Mouse (Mus musculus) embryonic stem cell, embryonic (primary cell): ENCODE results near the gene Prune2.

Source experiments
- CTCF ChIA-PET, 4 experiments: fragments of 300-600 bp in 2 of 4; fragments of 350-600 bp in 2 of 4; sonication (Branson Sonifier 250); formaldehyde crosslinking; loops; one replicate each; lab custom pipeline; 2022; ENCODE audit warnings: inconsistent platforms in 2 of 4; lab: Charles Lee
- POLR2A ChIA-PET, 4 experiments: fragments of 300-600 bp in 2 of 4; fragments of 350-600 bp in 2 of 4; sonication (Branson Sonifier 250); formaldehyde crosslinking; loops; one replicate each; lab custom pipeline; 2022; ENCODE audit warnings: antibody characterized with exemption in 4 of 4, inconsistent platforms in 1 of 4; lab: Charles Lee

Prune2 gene

DNA sequence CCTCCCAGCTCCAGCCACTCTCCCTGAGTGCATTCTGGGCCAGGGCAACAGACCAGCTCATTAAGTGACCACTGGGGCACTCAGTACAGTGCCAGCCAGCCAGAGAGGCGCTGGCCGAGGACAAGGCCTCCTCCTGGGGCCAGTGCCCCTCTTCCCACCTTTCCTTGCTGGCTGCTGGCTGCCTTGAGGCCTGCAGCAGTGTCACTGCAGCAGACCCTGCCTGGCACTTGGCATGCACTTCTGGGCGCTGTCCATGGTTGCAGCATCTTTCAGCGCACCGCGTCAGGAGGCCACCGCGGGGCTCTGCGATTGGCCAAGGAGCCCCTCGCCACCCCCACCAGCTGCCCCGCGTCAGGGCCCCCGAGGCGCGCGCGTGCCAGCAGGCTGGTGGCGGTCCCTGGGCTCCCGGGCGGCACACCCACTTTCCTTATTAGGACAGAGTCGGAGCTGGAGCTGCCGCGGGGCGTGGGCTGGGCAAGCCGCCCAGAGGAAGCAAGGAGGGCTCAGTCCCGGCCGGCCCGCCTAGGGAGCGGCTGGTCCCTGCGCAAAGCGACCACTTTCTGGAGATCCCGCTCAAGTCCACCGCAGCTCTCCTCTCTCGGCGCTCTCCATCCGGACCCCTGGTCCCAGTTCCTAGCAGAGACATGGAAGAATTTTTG lies at the start of gene Prune2:
Prune2 (plus strand) TSS at position 506 of the 659 bp plus-strand sequence.
- ChIA-PET POLR2A (no interaction called here), CTCF (interaction anchor here in 2 of 4 experiments (0.6 to 1.3 kb wide), 2 partner anchors 75 to 525 kb away, joined by 4 to 6 read pairs; no protein-coding TSS in a partner anchor)

DNA sequence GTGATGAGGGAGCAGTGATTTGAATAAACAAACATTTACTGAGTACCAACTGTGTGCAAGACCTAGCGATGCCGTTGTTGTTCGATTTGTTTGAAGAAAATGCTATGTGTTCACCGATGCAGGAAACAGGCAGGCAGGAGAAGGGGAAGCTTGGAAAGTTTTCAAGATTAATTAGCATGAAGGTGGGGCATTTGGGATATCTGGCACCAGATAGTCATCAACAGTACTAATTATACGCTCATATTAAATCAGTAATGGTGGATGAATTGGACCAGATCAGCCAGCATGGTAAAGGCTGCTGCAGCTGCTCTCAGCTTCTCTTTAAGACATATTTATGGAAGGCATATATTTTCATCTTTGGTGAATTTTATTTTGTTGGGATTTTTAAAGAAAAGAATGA lies 44.4 kb upstream of the Prune2 start:
- POLR2A ChIA-PET, result no interaction called here

DNA sequence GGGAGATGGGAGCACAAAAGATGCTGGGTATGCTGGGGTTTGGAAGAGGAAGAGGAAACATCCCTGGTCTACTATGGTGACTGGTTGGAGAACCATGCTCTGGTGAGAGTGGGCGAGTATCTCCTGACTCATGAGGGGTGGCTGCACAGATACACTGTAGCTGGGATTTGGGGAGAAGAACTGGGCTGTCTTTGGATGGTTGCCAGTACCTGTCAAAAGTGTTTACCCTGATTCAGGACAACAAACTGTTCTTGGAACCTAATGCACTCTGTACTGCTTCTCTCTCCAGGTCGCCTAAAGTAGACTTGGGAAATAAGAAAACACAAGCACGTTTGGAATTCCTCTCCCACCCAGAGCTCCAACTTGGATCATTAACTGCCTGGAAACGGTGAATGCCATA lies 31.4 kb upstream of the Prune2 start:
- ChIA-PET POLR2A (no interaction called here), CTCF (no interaction called here)

More for the DNA sequence above, 44.4 kb upstream of the Prune2 start:
- CTCF ChIA-PET, result no interaction called here

DNA sequence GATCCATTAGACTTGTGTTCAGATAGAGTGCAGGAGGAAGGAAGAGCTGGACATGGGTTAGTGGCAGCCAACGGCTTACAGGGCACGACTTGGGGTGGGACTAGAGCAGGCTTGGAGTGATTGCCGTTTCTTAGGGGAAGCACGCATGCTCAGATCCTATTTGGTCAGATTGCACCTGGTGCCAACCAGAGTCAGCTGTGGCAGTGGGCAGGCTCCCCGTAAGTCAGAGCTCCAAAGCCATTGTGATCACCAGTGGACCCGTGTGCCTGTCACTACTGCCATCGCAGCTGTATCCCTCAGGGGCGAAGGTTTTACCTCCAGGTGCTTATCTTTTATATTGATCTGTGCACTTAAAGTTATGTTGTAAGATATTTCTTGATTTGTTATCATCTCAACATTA lies 21.3 kb upstream of the Prune2 start:
- CTCF ChIA-PET, result no interaction called here
- POLR2A ChIA-PET, result no interaction called here

DNA sequence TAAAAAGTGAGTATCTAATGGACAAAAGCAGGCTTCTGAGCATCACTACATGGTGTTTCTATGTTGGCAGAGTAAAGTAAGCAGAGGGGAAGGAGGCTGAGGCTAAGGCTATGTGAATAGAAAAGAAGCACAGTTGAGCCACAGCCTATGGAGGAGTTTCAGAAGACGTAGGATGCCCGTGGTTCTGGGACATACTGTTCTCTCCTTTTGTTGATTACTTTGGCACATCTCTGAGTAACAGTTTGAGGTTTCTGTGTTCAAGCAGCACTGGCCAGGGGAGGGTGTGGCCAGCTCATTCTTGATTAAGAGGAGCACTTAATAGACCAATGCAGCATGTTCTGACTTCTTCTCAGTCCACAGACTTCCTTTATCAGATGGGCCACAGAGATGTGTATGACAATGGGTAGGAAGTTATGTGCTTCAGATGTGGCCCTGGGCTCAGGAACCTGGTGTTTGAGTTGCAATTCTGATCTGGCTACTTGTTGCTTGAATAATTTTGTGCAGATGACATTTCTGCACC lies 7.1 kb upstream of the Prune2 start:
- POLR2A ChIA-PET, result no interaction called here
- CTCF ChIA-PET, result no interaction called here

DNA sequence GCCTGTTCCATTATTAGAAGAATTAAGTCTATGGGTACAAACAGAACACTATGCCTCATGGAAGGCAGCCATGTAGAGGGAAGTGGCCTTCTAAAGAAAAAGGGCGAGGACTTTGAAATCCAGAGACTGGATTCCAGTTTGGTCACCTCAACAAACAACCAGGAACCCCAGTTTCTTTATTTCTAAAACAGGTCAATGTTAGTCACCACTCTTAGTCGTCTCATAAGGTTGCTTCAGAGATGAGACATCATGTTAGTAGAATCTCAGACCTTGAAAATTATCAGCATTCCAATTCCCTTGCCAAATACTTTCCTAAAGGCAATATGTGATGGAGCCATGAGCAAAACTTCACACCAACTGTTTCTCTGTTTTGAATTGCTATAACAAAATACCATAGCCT lies 6.6 kb upstream of the Prune2 start:
- ChIA-PET POLR2A (no interaction called here), CTCF (no interaction called here)

DNA sequence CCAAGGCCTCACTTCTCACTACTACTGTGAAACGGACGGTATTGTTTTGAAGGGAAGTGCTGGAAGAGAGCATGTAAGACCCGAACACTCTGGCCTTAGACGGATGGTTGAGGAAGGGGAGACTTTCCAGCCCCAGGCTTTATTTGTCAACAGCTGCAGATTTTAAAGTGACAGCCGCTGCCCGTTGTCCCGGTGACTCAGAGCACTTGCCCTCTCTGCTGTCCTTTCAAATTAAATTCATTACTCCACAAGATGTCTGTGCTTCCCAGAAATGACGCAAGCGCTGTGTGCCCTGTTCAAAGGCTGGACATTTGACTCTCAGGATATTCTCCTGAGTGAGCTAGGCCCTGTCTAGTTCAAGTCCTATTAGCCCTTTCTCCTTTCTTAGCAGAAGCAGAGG lies 5.9 kb upstream of the Prune2 start:
- ChIA-PET POLR2A (no interaction called here), CTCF (interaction anchor here in 1 of 4 experiments (0.6 kb wide), 1 partner anchor 1915 kb away, joined by 3 read pairs; no protein-coding TSS in a partner anchor)

DNA sequence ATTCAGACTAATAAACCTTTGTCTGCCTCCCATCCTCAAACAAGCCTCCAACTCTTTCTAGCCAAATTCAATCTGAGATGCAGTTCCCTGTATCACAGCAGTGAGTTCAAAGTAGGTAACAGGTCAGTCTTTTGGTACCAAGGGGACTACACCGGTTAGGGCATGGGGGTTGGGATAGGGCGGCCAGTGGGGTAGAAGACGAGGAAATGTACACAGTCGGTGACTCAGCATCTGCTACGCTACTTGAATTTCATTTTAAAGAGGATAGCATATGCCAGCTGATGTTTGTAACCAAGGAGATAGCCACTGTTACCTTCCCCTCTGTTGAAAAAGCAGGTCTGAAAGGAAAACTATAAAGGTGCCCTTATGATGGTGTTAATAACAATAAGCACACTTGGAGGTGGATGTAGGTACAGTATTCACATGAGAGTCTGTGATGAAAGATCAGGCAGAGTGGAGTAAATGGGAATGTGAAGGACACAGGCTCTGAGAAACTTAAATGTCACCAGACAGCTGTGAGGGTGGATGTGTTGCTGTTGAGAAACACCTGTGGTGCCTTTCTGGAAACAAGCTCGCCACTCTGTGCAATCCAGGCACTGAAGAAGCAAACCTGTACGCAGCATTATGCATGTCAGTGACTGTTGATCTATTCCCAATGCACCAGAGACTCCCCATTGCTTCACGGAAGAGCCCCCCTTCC lies 5.1 kb upstream of the Prune2 start:
- POLR2A ChIA-PET, result no interaction called here

DNA sequence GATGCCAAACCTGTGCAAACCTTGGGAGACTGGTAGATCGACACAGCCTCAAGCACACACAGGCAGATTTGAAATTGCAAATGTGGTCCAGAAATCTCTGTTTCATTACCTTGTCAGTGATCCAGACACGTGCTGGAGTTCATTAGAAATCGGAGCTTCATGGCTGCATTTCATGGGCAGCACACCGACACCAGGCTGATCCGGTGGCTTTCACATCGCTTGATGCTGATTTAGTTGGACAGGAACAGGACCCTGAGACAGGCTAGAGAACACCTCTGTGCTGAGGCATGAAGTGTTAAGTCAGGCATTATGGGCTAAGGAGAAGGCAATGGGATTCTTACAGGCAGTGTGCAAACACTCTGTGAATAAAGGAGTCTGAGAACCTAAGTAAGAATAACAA lies 1.2 kb upstream of the Prune2 start:
- ChIA-PET POLR2A (interaction anchor here in 1 of 4 experiments (1.0 kb wide), 1 partner anchor 10 kb away, joined by 3 read pairs; no protein-coding TSS in a partner anchor), CTCF (interaction anchor here in 1 of 4 experiments (0.5 to 1.3 kb wide), 2 partner anchors 76 to 442 kb away, joined by 3 to 6 read pairs; no protein-coding TSS in a partner anchor)

More for the DNA sequence above, 5.1 kb upstream of the Prune2 start:
- CTCF ChIA-PET, result no interaction called here

DNA sequence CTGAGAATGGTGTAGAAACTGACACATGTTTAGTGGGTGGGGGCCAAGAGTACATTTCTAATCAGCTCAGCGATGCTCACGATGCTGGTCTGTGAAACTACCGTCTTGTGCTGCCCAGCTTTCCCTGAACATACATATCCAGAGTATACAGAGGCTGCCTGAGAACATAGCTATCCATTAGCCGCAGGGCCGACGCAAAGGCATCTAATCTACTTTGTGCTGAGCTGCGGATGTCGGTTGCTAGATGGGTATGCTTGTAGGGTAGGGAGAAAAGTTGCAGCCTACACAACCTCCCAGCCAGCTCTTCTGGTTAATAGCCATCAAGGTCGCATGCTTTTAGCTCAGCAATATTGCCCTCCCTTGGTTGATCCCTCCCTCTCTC lies 696 bp upstream of the Prune2 start:
- POLR2A ChIA-PET, result no interaction called here
- CTCF ChIA-PET, result interaction anchor here in 1 of 4 experiments (1.3 kb wide), 1 partner anchor 75 kb away, joined by 6 read pairs; no protein-coding TSS in a partner anchor

DNA sequence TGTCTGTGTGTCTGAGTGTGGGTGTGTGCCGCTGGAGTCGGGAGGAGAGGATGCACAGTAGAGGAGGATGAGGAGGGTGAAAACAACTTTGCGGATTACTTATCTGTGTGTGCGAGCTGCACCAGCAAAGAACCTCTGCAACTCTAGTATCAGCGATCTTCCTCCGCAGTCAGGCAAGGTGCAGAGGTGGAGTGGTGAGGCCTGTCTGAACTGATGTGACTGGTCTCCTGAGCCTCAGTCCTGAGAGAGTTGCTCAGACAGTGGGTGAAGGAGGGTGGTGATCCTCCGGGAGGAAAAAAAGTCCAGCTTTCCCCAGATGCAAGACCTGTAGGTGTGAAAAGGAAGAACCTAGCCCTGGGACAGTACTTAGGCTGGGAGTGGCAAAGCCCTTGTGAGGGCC lies 401 bp downstream of the Prune2 start:
- CTCF ChIA-PET, result interaction anchor here in 1 of 4 experiments (0.6 kb wide), 1 partner anchor 524 kb away, joined by 4 read pairs; no protein-coding TSS in a partner anchor
- POLR2A ChIA-PET, result no interaction called here

DNA sequence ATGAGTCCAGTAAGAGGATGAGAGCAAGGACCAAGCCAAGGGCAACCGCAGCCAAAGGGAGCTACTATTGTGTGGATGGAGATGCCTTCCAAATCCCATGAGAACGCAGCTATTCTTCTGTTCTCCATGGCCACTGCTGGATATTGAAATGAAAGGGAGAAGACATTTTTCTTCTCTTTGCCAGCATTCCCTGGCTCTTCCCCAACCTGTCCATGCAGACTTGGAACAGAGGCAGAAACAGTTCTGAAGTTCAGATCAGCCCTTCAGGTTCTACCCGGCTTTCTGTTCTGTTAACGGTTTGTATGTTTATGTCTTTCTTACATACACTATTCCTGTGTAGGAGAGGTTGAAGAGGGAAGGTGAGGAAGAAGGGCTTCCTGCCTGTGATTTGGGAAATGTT lies 3.1 kb downstream of the Prune2 start:
- ChIA-PET CTCF (no interaction called here), POLR2A (interaction anchor here in 1 of 4 experiments (0.5 kb wide), 1 partner anchor 377 kb away, joined by 5 read pairs; no protein-coding TSS in a partner anchor)

DNA sequence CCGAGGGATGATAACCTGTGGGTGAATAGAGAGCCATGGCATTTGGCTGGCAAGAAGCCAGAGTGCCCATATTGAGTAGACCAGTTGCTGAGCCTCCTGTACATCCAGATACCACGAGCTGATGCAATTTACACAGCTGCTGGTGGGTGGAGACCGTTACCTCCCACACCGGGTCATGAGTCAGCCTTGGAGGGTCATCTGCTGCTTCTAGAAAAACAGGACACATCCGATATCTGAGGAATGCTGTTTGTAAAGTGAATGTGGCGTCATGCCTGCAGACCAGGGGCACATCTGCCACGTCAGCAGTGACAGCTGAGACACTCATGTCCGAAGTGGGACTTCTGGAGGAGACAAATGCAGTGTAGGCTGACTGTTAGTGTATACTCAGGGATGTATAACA lies 3.6 kb downstream of the Prune2 start:
- ChIA-PET POLR2A (interaction anchor here in 1 of 4 experiments (0.5 kb wide), 1 partner anchor 376 kb away, joined by 5 read pairs; no protein-coding TSS in a partner anchor), CTCF (no interaction called here)

DNA sequence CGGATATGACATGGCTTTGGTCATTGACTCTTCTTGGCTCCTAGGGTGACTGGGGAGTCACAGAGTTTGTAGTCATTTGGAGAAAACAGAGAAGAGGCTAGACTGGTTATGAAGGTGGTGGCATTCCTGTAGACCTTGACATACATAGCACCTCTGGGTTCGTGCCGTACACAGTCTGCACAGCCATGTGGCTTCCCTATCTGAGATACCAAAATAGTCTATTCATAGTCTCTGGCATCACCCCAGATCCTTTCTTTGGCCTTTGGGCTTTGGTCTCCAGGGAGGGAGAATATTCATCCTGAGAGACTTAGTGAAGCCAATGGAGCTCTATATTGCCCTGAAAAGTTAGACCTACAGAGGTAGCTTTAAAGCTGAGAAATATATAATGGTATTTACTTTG lies 5.1 kb downstream of the Prune2 start:
- CTCF ChIA-PET, result no interaction called here
- POLR2A ChIA-PET, result no interaction called here

DNA sequence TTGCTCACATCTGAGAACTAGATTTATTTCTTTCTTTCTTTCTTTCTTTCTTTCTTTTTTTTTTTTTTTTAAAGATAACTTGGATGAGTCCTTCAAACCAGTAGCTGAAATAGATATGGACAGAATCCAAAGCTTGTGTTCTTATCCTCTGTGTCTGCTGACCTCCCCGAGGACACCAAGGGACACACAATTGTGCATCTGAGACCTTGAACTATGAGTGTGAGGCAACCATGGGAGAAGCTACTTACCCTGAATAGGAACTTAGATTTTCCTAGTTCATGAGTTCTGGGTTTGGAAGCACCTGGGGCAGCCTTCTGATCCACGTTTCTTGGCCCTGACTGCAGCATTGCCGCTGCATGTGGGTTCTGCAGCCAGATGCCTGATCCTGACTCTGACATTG lies 7.3 kb downstream of the Prune2 start:
- ChIA-PET POLR2A (no interaction called here), CTCF (interaction anchor here in 1 of 4 experiments (0.5 kb wide), 1 partner anchor 67 kb away, joined by 3 read pairs; no protein-coding TSS in a partner anchor)

DNA sequence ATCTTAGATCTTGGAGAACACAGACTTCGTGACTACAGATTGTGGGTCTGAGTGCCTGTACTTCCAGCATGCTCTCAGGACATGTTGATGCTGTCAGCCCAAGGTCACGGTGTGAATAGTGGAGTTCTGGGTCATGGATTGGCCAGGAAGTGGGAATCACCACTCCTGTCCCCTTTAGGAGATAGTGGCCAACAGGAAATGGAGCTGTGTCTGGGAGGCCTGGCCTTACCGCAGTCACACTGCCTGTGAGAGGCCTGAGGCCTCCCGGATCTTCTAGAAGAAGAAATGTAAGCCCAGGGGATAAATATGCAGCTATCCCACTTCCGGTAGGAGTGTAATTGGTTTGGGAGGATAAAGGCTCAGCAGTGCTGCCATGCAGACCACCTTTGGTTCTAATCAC lies 12.8 kb downstream of the Prune2 start:
- CTCF ChIA-PET, result no interaction called here
- POLR2A ChIA-PET, result interaction anchor here in 1 of 4 experiments (0.6 kb wide), 1 partner anchor 36 kb away, joined by 3 read pairs; no protein-coding TSS in a partner anchor

DNA sequence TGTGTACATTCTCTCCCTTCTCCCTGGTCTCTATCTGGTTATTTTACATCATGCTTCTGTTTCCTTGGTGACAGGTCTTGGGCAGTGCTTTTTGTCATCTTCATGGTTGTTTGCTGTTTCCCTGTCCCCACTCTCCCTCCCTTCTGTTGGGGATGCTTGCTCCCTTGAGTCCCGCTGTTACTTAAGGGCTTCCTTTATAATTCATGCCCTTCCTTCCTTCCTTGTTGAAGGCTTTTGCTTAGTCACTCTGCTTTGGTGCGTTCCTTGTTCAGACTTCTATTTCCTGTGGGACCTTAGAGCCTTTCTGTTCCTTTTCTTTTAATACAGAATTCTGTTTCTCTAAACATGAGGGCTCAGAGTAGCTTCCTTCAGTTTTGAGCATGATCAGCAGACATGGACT lies 14.7 kb downstream of the Prune2 start:
- ChIA-PET POLR2A (interaction anchor here in 1 of 4 experiments (0.6 kb wide), 1 partner anchor 1741 kb away, joined by 3 read pairs; no protein-coding TSS in a partner anchor), CTCF (no interaction called here)

DNA sequence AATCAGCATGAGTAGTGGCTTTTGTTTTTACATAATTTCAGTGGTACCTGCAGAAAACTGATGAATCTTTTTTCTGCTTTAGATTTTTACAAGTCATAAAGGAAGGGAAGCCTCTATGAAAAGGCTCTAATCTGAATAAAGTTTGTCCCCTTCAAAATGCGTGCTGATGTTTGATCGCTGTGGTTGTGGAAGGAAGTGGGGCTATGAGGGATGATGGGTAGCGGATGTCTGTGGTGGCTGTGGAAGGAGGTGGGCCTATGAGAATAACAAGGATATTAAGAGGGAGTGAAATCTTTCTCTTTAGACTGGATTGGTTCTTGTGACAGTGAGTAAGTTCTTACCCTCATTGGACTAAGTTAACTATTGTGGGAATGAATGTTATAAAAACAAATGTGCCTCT lies 23.0 kb downstream of the Prune2 start:
- ChIA-PET CTCF (no interaction called here), POLR2A (no interaction called here)

DNA sequence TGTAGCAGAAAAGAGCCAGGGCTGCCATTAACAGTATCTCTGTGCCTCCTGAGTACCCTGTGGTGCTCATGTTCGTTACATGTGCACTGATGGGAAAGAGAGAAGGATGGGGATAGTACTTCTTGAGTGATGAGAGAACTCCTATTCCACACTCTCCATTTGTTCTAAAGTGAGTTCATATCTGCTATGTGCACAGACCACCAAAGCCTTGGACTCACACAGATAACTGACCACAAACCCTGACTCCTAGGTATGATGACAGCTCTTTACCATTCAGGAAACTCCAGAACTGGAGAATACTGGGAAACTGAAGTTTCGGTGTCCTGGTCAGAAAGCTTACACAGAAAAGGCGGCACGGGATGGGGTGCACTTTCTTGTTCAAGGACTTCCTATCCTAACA lies 25.8 kb downstream of the Prune2 start:
- ChIA-PET POLR2A (no interaction called here), CTCF (no interaction called here)

DNA sequence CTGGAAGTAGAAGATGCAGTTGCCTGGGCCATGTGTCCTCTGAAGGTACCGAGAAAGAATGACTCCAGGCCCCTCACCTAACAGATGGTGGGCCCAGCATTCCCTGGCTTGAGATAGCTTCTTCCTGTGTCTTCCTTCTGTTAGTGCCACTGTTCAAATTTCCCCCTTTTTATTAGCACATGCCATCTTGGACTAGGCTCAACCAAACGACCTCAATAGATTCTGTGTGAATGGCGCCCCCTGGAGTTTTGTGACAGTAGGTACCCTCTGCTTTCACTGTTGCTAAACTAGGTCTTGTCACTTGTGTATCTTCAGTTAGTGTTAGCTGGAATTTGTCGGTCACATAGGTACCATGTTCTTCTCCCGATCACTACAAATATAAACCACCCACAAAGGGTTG lies 29.0 kb downstream of the Prune2 start:
- ChIA-PET CTCF (interaction anchor here in 2 of 4 experiments (0.6 to 1.0 kb wide), 2 partner anchors 107 to 817 kb away, joined by 3 to 4 read pairs; no protein-coding TSS in a partner anchor), POLR2A (no interaction called here)
